ENCODE assay signal across 23 mouse cellular contexts in genomic region chr3:136794426-136795217, GRCm38 (mm10).
A peak's percentile ranks its signal among the peaks of the same experiment; 100 is the strongest.
DNase-seq lines count a peak whose midpoint lies in the region; TF ChIP-seq lines count a peak whose summit lies in the region.
"Had no signal": no experiment of that assay in that cellular context is flagged by ENCODE, and none has a peak within 500 bp of the region (broad histone marks: within the 10 kb centered on the region; RNA-seq: fewer than 3 reads in every experiment).

No protein-coding gene starts in this region.

- no peaks in the 10 kb centered on the region for H3K36me3 ChIP-seq in kidney, adult 2 months (ENCODE audit: control insufficient read depth, insufficient read depth, low read length)
- no peaks in the 10 kb centered on the region for H3K36me3 ChIP-seq in ES-E14 (ENCODE audit: control insufficient read depth, insufficient read depth, low read length, poor library complexity, severe bottlenecking)
- H3K36me3 ChIP-seq: forebrain, embryonic 12.5 days; midbrain, embryonic 15.5 days had no signal

- TF ChIP-seq POLR2A in kidney, adult 2 months (IDR thresholded peaks at IDR 0.05; ENCODE audit: low read depth, low read length) = no peak

- H3K9me3 ChIP-seq in ES-E14 (ENCODE audit: control insufficient read depth, insufficient read depth, low read depth, low read length) = no peaks in the 10 kb centered on the region
- H3K9me3 ChIP-seq: embryonic facial prominence, embryonic 10.5 days; forebrain, embryonic 12.5 days; G1E; hindbrain, embryonic 13.5 days; limb, embryonic 10.5 days; megakaryocyte, embryonic 14.5 days; midbrain, embryonic 15.5 days; stomach, embryonic 15.5 days had no signal

- H3K4me3 ChIP-seq in kidney, adult 2 months (ENCODE audit: insufficient read depth, low read depth, low read length) = no peak overlapping the region
- H3K4me3 ChIP-seq in ES-E14 (ENCODE audit: insufficient read depth in 1 of 2, low read depth in 1 of 2, low read length in 2 of 2, poor library complexity in 1 of 2, severe bottlenecking in 1 of 2) = no peak overlapping the region
- H3K4me3 ChIP-seq: embryonic facial prominence, embryonic 10.5 days; forebrain, embryonic 12.5 days; hindbrain, embryonic 13.5 days; limb, embryonic 10.5 days; megakaryocyte, embryonic 14.5 days; midbrain, embryonic 15.5 days; myocyte; stomach, embryonic 15.5 days had no signal

- no peaks in the 10 kb centered on the region for H3K27me3 ChIP-seq in kidney, adult 2 months (replicated peaks; ENCODE audit: control insufficient read depth, insufficient read depth, low read length)
- H3K27me3 ChIP-seq: forebrain, embryonic 12.5 days; hindbrain, embryonic 13.5 days; megakaryocyte, embryonic 14.5 days; midbrain, embryonic 15.5 days; stomach, embryonic 15.5 days had no signal

- DNase-seq in kidney, adult 2 months = peak; percentile 63
- no peak for DNase-seq in kidney, postnatal 4 days
- DNase-seq in 416B (ENCODE audit: low read depth) (peak; percentile 43), ES-E14 (ENCODE audit: low read depth, low spot score) (no peak)
- peak; percentile 24 for DNase-seq in kidney, postnatal 14 days
- no peak for DNase-seq in ovary, adult 18-20 months (ENCODE audit: low spot score)
- no peak for DNase-seq in adrenal gland, adult 2 months
- DNase-seq: cerebellum, adult 2 months; gastrocnemius, postnatal 10 days; heart, postnatal 10 days; lung, adult 2 months; right cerebral cortex, postnatal 14 days; thymus, adult 18-20 months; thymus, postnatal 4 days had no signal

- H3K9ac ChIP-seq in ES-E14 (ENCODE audit: insufficient read depth, low read depth, low read length, poor library complexity, severe bottlenecking) = no peak overlapping the region
- H3K9ac ChIP-seq: forebrain, embryonic 12.5 days; hindbrain, embryonic 13.5 days; midbrain, embryonic 15.5 days; stomach, embryonic 15.5 days had no signal

- TF ChIP-seq CTCF in kidney, adult 2 months (conservative IDR thresholded peaks at IDR 0.05; ENCODE audit: insufficient read depth, insufficient read length, low read depth, low read length) = no peak

- peaks cover 8% of the 10 kb centered on the region for H3K4me1 ChIP-seq in kidney, adult 2 months (ENCODE audit: control insufficient read depth, insufficient read depth, low read length)
- H3K4me1 ChIP-seq in ES-E14 (ENCODE audit: control insufficient read depth in 2 of 2, insufficient read depth in 2 of 2, low read length in 2 of 2, poor library complexity in 1 of 2) = no peaks in the 10 kb centered on the region; a peak in 1 of 4 replicates
- H3K4me1 ChIP-seq: limb, embryonic 10.5 days; stomach, embryonic 15.5 days had no signal

- in situ Hi-C loops in ES-E14 (cut with MboI; ENCODE audit: low sequenced_read_pairs in 2 of 2, unreplicated experiment in 2 of 2) = no loop called here

- peak overlapping the region; percentile 27; the same call in 1 of the 2 replicates for H3K27ac ChIP-seq in kidney, adult 2 months (ENCODE audit: insufficient read depth, low read depth, low read length)
- H3K27ac ChIP-seq in ES-E14 (ENCODE audit: insufficient read depth, low read depth, low read length, poor library complexity, severe bottlenecking) = no peak overlapping the region
- H3K27ac ChIP-seq: embryonic facial prominence, embryonic 10.5 days; forebrain, embryonic 12.5 days; hindbrain, embryonic 13.5 days; limb, embryonic 10.5 days; midbrain, embryonic 15.5 days; stomach, embryonic 15.5 days had no signal

- WGBS in kidney, adult 2 months = 65% methylated on average over 7 of the region's 7 CpGs

TF ChIP-seq in ES-E14, 5 proteins besides CTCF, POLR2A, EP300 and RAD21:
- TF ChIP-seq CHD2 (IDR thresholded peaks at IDR 0.05; ENCODE audit: low read depth, low read length) (no peak), HCFC1 (IDR thresholded peaks at IDR 0.05; ENCODE audit: borderline replicate concordance, insufficient read depth, low read length) (no peak), MAFK (IDR thresholded peaks at IDR 0.05; ENCODE audit: insufficient read depth, low read depth, low read length) (no peak), ZNF384 (IDR thresholded peaks at IDR 0.05; ENCODE audit: low read depth, low read length) (peak; percentile 57; the same call in 1 of the 2 replicates)
TF ChIP-seq in ES-E14: peak in this region for 1.

Comparison
In these comparisons a context has a peak if more than half of its experiments do, and no peak if none do; other contexts are left out.
1. DNase-seq: peak in kidney, adult 2 months (single experiment), 416B (single experiment) and kidney, postnatal 14 days (single experiment); none in kidney, postnatal 4 days (0 of 2), ES-E14 (single experiment), ovary, adult 18-20 months (single experiment) and adrenal gland, adult 2 months (single experiment).